Mouse (Mus musculus): ENCODE results near the gene Rilp.

Rilp gene

GRCm38 (mm10) chr11:75557142-75557541, 47.2 kb downstream of the Rilp start:
- in situ Hi-C loops (cut with MseI, MboI), result no loop called here

- in situ Hi-C loops (cut with MseI, MboI), result no loop called here
Measured at GRCm38 (mm10) chr11:75558101-75558500, 48.2 kb downstream of the Rilp start.

- in situ Hi-C loops (cut with MseI, MboI), result no loop called here
Measured at GRCm38 (mm10) chr11:75559870-75560504, 50.1 kb downstream of the Rilp start.

GRCm38 (mm10) chr11:75560530-75561409, 50.9 kb downstream of the Rilp start:
- in situ Hi-C loops (cut with MseI, MboI), result no loop called here

- in situ Hi-C loops (cut with MseI, MboI), result no loop called here
Measured at GRCm38 (mm10) chr11:75561410-75561791, 51.5 kb downstream of the Rilp start.

All from mouse trophoblast stem cell (cell line).